Comparison of ENCODE assay signal across 17 mouse cellular contexts in the genomic region with DNA sequence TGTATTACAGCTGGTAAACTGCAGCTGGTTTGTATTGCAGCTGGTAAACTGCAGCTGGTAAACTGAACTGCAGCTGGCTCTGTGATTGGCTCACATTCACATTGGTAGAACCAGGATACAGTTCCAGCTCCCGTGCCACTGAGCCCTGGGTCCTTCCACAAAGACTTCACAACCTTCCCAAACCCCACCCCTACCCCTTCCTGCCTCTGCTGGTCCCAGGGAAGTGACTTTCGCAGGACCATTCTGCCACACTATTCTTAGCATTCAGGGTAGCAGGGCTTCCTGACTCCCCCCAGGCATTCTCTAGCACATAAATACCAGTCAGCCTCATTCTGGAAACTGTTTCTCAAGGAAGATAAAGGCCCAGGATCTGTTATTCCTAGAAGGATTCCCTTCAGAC. TPM values are rescaled to one million over a fixed set of nuclear protein-coding genes. Genes with fewer than 3 reads are reported as not detected.
DNase-seq lines count a peak whose midpoint lies in the region; ATAC-seq and TF ChIP-seq lines count a peak whose summit lies in the region.
"Had no signal": no experiment of that assay in that cellular context is flagged by ENCODE, and none has a peak within 500 bp of the region (broad histone marks: within the 10 kb centered on the region; RNA-seq: fewer than 3 reads in every experiment).

No protein-coding gene starts in this region.

- peaks cover 51% of the 10 kb centered on the region for H3K4me1 ChIP-seq in heart, adult 2 months (ENCODE audit: control insufficient read depth, insufficient read depth, low read length)
- H3K4me1 ChIP-seq in kidney, embryonic 15.5 days: peaks cover 10% of the 10 kb centered on the region
- H3K4me1 ChIP-seq in kidney, embryonic 14.5 days (ENCODE audit: control insufficient read depth, insufficient read depth, low read length): no peaks in the 10 kb centered on the region
- peaks cover 23% of the 10 kb centered on the region; the same call in 1 of the 2 replicates for H3K4me1 ChIP-seq in lung, embryonic 15.5 days
- H3K4me1 ChIP-seq in heart, postnatal 0 days (ENCODE audit: control insufficient read depth, insufficient read depth): peaks cover 19% of the 10 kb centered on the region
- H3K4me1 ChIP-seq in midbrain, embryonic 16.5 days (ENCODE audit: control insufficient read depth, insufficient read depth, low read length): no peaks in the 10 kb centered on the region
- H3K4me1 ChIP-seq: forebrain, embryonic 13.5 days; limb, embryonic 12.5 days; midbrain, embryonic 13.5 days had no signal

- no peak for TF ChIP-seq POLR2A in heart, adult 2 months (IDR thresholded peaks at IDR 0.05; ENCODE audit: insufficient read depth, low read depth, low read length)

- peak overlapping the region; percentile 28; the same call in 1 of the 2 replicates for H3K4me3 ChIP-seq in heart, adult 2 months
- no peak overlapping the region for H3K4me3 ChIP-seq in kidney, embryonic 15.5 days (replicated peaks)
- no peak overlapping the region for H3K4me3 ChIP-seq in kidney, embryonic 14.5 days (ENCODE audit: low read length)
- no peak overlapping the region for H3K4me3 ChIP-seq in lung, embryonic 15.5 days
- H3K4me3 ChIP-seq in heart, postnatal 0 days (ENCODE audit: low read depth, low read length): no peak overlapping the region
- no peak overlapping the region for H3K4me3 ChIP-seq in midbrain, embryonic 16.5 days (ENCODE audit: low read depth, low read length)
- H3K4me3 ChIP-seq: forebrain, embryonic 13.5 days; left cerebral cortex, adult 2 months; limb, embryonic 12.5 days; midbrain, embryonic 13.5 days had no signal

- WGBS in heart, adult 2 months: 39% methylated on average over 2 of the region's 2 CpGs
- 66% methylated on average over 2 of the region's 2 CpGs for WGBS in kidney, embryonic 15.5 days
- WGBS in kidney, embryonic 14.5 days: 68% methylated on average over 2 of the region's 2 CpGs
- 71% methylated on average over 2 of the region's 2 CpGs for WGBS in lung, embryonic 15.5 days
- WGBS in heart, postnatal 0 days: 45% methylated on average over 2 of the region's 2 CpGs
- WGBS in midbrain, embryonic 16.5 days: 79% methylated on average over 2 of the region's 2 CpGs

- no peak for TF ChIP-seq EP300 in heart, adult 2 months (IDR thresholded peaks at IDR 0.05; ENCODE audit: insufficient read depth, low read depth, low read length)
- no peak for TF ChIP-seq EP300 in heart, postnatal 0 days (IDR thresholded peaks at IDR 0.05; ENCODE audit: low read depth)

- H3K27ac ChIP-seq in heart, adult 2 months: peak overlapping the region; percentile 96
- peak overlapping the region; percentile 78 for H3K27ac ChIP-seq in kidney, embryonic 15.5 days
- H3K27ac ChIP-seq in kidney, embryonic 14.5 days (ENCODE audit: low read depth, low read length): no peak overlapping the region
- peak overlapping the region; percentile 66 for H3K27ac ChIP-seq in lung, embryonic 15.5 days
- peak overlapping the region; percentile 64 for H3K27ac ChIP-seq in heart, postnatal 0 days (ENCODE audit: low read depth)
- no peak overlapping the region for H3K27ac ChIP-seq in midbrain, embryonic 16.5 days (ENCODE audit: low read length)
- H3K27ac ChIP-seq: forebrain, embryonic 13.5 days; limb, embryonic 12.5 days; midbrain, embryonic 13.5 days had no signal

- no peak overlapping the region for H3K9ac ChIP-seq in heart, adult 2 months (ENCODE audit: low read depth, low read length)
- no peak overlapping the region for H3K9ac ChIP-seq in kidney, embryonic 15.5 days
- no peak overlapping the region for H3K9ac ChIP-seq in kidney, embryonic 14.5 days (ENCODE audit: low read depth, low read length)
- no peak overlapping the region for H3K9ac ChIP-seq in lung, embryonic 15.5 days
- no peak overlapping the region for H3K9ac ChIP-seq in heart, postnatal 0 days (replicated peaks; ENCODE audit: low read depth, low read length)
- no peak overlapping the region for H3K9ac ChIP-seq in midbrain, embryonic 16.5 days (ENCODE audit: low read depth, low read length)
- H3K9ac ChIP-seq: forebrain, embryonic 13.5 days; limb, embryonic 12.5 days; midbrain, embryonic 13.5 days had no signal

- ATAC-seq in kidney, embryonic 15.5 days (replicated peaks; ENCODE audit: low FRiP score): no peak
- ATAC-seq in kidney, embryonic 14.5 days (ENCODE audit: low FRiP score, low TSS enrichment): no peak
- ATAC-seq in lung, embryonic 15.5 days (ENCODE audit: borderline replicate concordance, extremely low read depth, low FRiP score, low TSS enrichment): no peak
- no peak for ATAC-seq in heart, postnatal 0 days (ENCODE audit: insufficient read depth, low read depth)
- ATAC-seq in midbrain, embryonic 16.5 days: no peak
- ATAC-seq: activated CD4-positive, CD25-positive, alpha-beta regulatory T cell, adult 4 months; forebrain, embryonic 13.5 days; hindbrain, embryonic 16.5 days; midbrain, embryonic 13.5 days had no signal

- H3K79me2 ChIP-seq in heart, adult 2 months (replicated peaks; ENCODE audit: control insufficient read depth, insufficient read depth, low read length): peaks cover 2% of the 10 kb centered on the region; the same call in 1 of the 2 replicates

- H3K27me3 ChIP-seq in heart, adult 2 months (ENCODE audit: control insufficient read depth, insufficient read depth, low read length): no peaks in the 10 kb centered on the region
- H3K27me3 ChIP-seq in kidney, embryonic 15.5 days: no peaks in the 10 kb centered on the region
- no peaks in the 10 kb centered on the region for H3K27me3 ChIP-seq in kidney, embryonic 14.5 days (ENCODE audit: control insufficient read depth, insufficient read depth, low read length)
- no peaks in the 10 kb centered on the region for H3K27me3 ChIP-seq in lung, embryonic 15.5 days
- H3K27me3 ChIP-seq in heart, postnatal 0 days (ENCODE audit: control insufficient read depth, insufficient read depth, low read length): no peaks in the 10 kb centered on the region
- no peaks in the 10 kb centered on the region for H3K27me3 ChIP-seq in midbrain, embryonic 16.5 days (ENCODE audit: control insufficient read depth, insufficient read depth, low read depth, low read length)
- H3K27me3 ChIP-seq: forebrain, embryonic 13.5 days; limb, embryonic 12.5 days; midbrain, embryonic 13.5 days had no signal

- H3K36me3 ChIP-seq in heart, adult 2 months (ENCODE audit: control insufficient read depth, insufficient read depth, low read length): peaks cover 39% of the 10 kb centered on the region
- H3K36me3 ChIP-seq in kidney, embryonic 15.5 days: peaks cover 53% of the 10 kb centered on the region
- peaks cover 28% of the 10 kb centered on the region; the same call in 1 of the 2 replicates for H3K36me3 ChIP-seq in kidney, embryonic 14.5 days (ENCODE audit: control insufficient read depth, insufficient read depth, low read length)
- H3K36me3 ChIP-seq in lung, embryonic 15.5 days: peaks cover 29% of the 10 kb centered on the region
- H3K36me3 ChIP-seq in heart, postnatal 0 days (replicated peaks; ENCODE audit: control insufficient read depth, insufficient read depth, low read length): no peaks in the 10 kb centered on the region
- peaks cover 16% of the 10 kb centered on the region; the same call in 1 of the 2 replicates for H3K36me3 ChIP-seq in midbrain, embryonic 16.5 days (ENCODE audit: control insufficient read depth, insufficient read depth, low read length)

- intact Hi-C loops in heart, adult 2 months (cut with DNase I): no loop called here
- intact Hi-C loops in heart, postnatal 25 days (cut with DNase I): no loop called here

- H3K9me3 ChIP-seq in kidney, embryonic 15.5 days (replicated peaks): no peaks in the 10 kb centered on the region
- H3K9me3 ChIP-seq in kidney, embryonic 14.5 days (ENCODE audit: control insufficient read depth, low read length): no peaks in the 10 kb centered on the region
- H3K9me3 ChIP-seq in lung, embryonic 15.5 days: no peaks in the 10 kb centered on the region
- no peaks in the 10 kb centered on the region for H3K9me3 ChIP-seq in heart, postnatal 0 days (replicated peaks; ENCODE audit: control insufficient read depth, low read length)
- no peaks in the 10 kb centered on the region for H3K9me3 ChIP-seq in midbrain, embryonic 16.5 days (replicated peaks; ENCODE audit: control insufficient read depth, low read length, poor library complexity, severe bottlenecking)
- H3K9me3 ChIP-seq: forebrain, embryonic 13.5 days; limb, embryonic 12.5 days; midbrain, embryonic 13.5 days had no signal

- TF ChIP-seq CTCF in heart, adult 2 months (IDR thresholded peaks at IDR 0.05): no peak
- TF ChIP-seq CTCF in heart, postnatal 0 days (IDR thresholded peaks at IDR 0.05; ENCODE audit: low read depth): no peak

- no peak overlapping the region for H3K4me2 ChIP-seq in kidney, embryonic 15.5 days
- no peak overlapping the region for H3K4me2 ChIP-seq in kidney, embryonic 14.5 days (replicated peaks; ENCODE audit: low read depth, low read length)
- no peak overlapping the region for H3K4me2 ChIP-seq in lung, embryonic 15.5 days
- no peak overlapping the region for H3K4me2 ChIP-seq in heart, postnatal 0 days (ENCODE audit: low read depth, low read length)
- no peak overlapping the region for H3K4me2 ChIP-seq in midbrain, embryonic 16.5 days (ENCODE audit: low read length)
- H3K4me2 ChIP-seq: forebrain, embryonic 13.5 days; limb, embryonic 12.5 days; midbrain, embryonic 13.5 days had no signal

- DNase-seq in heart, adult 2 months: no peak
- DNase-seq in heart, postnatal 25 days (ENCODE audit: low spot score): no peak
- no peak for DNase-seq in lung, postnatal 14 days
- DNase-seq in heart, postnatal 0 days (ENCODE audit: low spot score): no peak
- DNase-seq: adrenal gland, postnatal 25 days; cerebellum, adult 9-10 months had no signal

RNA-seq across cellular contexts. Expression of gene Tmem204, which starts 14.7 kb away (rescaled TPM):
- 10 to 100 TPM; 40.0 to 45.1 TPM for total RNA-seq in heart, adult 2 months (2021)
- 77.3 and 82.0 TPM in 2 replicates for polyA plus RNA-seq in heart, adult 2 months (2012; rRNA removed)
- 10 to 100 TPM; 34.5 to 41.7 TPM for total RNA-seq in heart, postnatal 25 days (2021)
- polyA plus RNA-seq in kidney, embryonic 15.5 days (2015; fragmentation: Nextera tagmentation; extraction: Ambion mirVana): 29.6 and 31.6 TPM in 2 replicates
- polyA plus RNA-seq in kidney, embryonic 14.5 days (2014; fragmentation: Nextera tagmentation; extraction: Ambion mirVana): 15.9 and 18.4 TPM in 2 replicates
- polyA plus RNA-seq in lung, embryonic 15.5 days (2015; fragmentation: Nextera tagmentation; extraction: Ambion mirVana): 88.2 and 93.2 TPM in 2 replicates
- total RNA-seq in heart, postnatal 0 days (2014; rRNA removed; ENCODE audit: low replicate concordance): 53.8 and 56.4 TPM in 2 replicates
- polyA plus RNA-seq in heart, postnatal 0 days (2015; fragmentation: Nextera tagmentation; extraction: Ambion mirVana): 27.2 and 27.9 TPM in 2 replicates
- polyA plus RNA-seq in midbrain, embryonic 16.5 days (2015; fragmentation: Nextera tagmentation; extraction: Ambion mirVana): 10.3 and 11.1 TPM in 2 replicates

RNA-seq across cellular contexts. Expression of gene Telo2, which starts 47.1 kb away (rescaled TPM):
- 10 to 100 TPM; 12.1 to 13.5 TPM for total RNA-seq in heart, adult 2 months (2021)
- polyA plus RNA-seq in heart, adult 2 months (2012; rRNA removed): 12.7 and 15.5 TPM in 2 replicates
- 10 to 100 TPM; 10.8 to 12.2 TPM for total RNA-seq in heart, postnatal 25 days (2021)
- polyA plus RNA-seq in kidney, embryonic 15.5 days (2015; fragmentation: Nextera tagmentation; extraction: Ambion mirVana): 44.4 and 45.3 TPM in 2 replicates
- 34.9 and 44.8 TPM in 2 replicates for polyA plus RNA-seq in kidney, embryonic 14.5 days (2014; fragmentation: Nextera tagmentation; extraction: Ambion mirVana)
- polyA plus RNA-seq in lung, embryonic 15.5 days (2015; fragmentation: Nextera tagmentation; extraction: Ambion mirVana): 42.2 and 46.3 TPM in 2 replicates
- total RNA-seq in heart, postnatal 0 days (2014; rRNA removed; ENCODE audit: low replicate concordance): 27.9 and 31.4 TPM in 2 replicates
- polyA plus RNA-seq in heart, postnatal 0 days (2015; fragmentation: Nextera tagmentation; extraction: Ambion mirVana): 13.2 and 15.3 TPM in 2 replicates
- 51.9 and 53.4 TPM in 2 replicates for polyA plus RNA-seq in midbrain, embryonic 16.5 days (2015; fragmentation: Nextera tagmentation; extraction: Ambion mirVana)

RNA-seq across cellular contexts. Expression of gene Ptx4, which starts 51.9 kb away (rescaled TPM):
- 1 to 10 TPM; 5.4 to 5.8 TPM for total RNA-seq in heart, adult 2 months (2021)
- polyA plus RNA-seq in heart, adult 2 months (2012; rRNA removed): 0.16 and 0.26 TPM in 2 replicates
- 1 to 10 TPM; 3.7 to 6.7 TPM for total RNA-seq in heart, postnatal 25 days (2021)
- 0.16 and 0.24 TPM in 2 replicates for polyA plus RNA-seq in kidney, embryonic 15.5 days (2015; fragmentation: Nextera tagmentation; extraction: Ambion mirVana)
- polyA plus RNA-seq in kidney, embryonic 14.5 days (2014; fragmentation: Nextera tagmentation; extraction: Ambion mirVana): not detected in 2 replicates
- 0.14 TPM in 1 of 2 replicates, not detected in the other for polyA plus RNA-seq in lung, embryonic 15.5 days (2015; fragmentation: Nextera tagmentation; extraction: Ambion mirVana)
- total RNA-seq in heart, postnatal 0 days (2014; rRNA removed; ENCODE audit: low replicate concordance): 0.12 TPM in 1 of 2 replicates, not detected in the other
- polyA plus RNA-seq in heart, postnatal 0 days (2015; fragmentation: Nextera tagmentation; extraction: Ambion mirVana): 0.22 TPM in 2 replicates
- polyA plus RNA-seq in midbrain, embryonic 16.5 days (2015; fragmentation: Nextera tagmentation; extraction: Ambion mirVana): 0.38 TPM in 1 of 2 replicates, not detected in the other
- total RNA-seq: adrenal gland, postnatal 25 days had no signal
- polyA plus RNA-seq: activated CD4-positive, CD25-positive, alpha-beta regulatory T cell, adult 4 months; forebrain, embryonic 13.5 days; hindbrain, embryonic 16.5 days; midbrain, embryonic 13.5 days; spleen, adult 2 months had no signal

RNA-seq across cellular contexts. Expression of gene Ift140, which starts 52.8 kb away (rescaled TPM):
- 1 to 10 TPM; 3.1 to 5.0 TPM for total RNA-seq in heart, adult 2 months (2021)
- polyA plus RNA-seq in heart, adult 2 months (2012; rRNA removed): 4.6 and 5.2 TPM in 2 replicates
- 1 to 10 TPM; 4.9 to 6.6 TPM for total RNA-seq in heart, postnatal 25 days (2021)
- 19.2 and 27.6 TPM in 2 replicates for polyA plus RNA-seq in kidney, embryonic 15.5 days (2015; fragmentation: Nextera tagmentation; extraction: Ambion mirVana)
- polyA plus RNA-seq in kidney, embryonic 14.5 days (2014; fragmentation: Nextera tagmentation; extraction: Ambion mirVana): 15.5 and 23.6 TPM in 2 replicates
- polyA plus RNA-seq in lung, embryonic 15.5 days (2015; fragmentation: Nextera tagmentation; extraction: Ambion mirVana): 17.0 and 18.1 TPM in 2 replicates
- 11.7 and 13.4 TPM in 2 replicates for total RNA-seq in heart, postnatal 0 days (2014; rRNA removed; ENCODE audit: low replicate concordance)
- 4.0 and 4.6 TPM in 2 replicates for polyA plus RNA-seq in heart, postnatal 0 days (2015; fragmentation: Nextera tagmentation; extraction: Ambion mirVana)
- 18.8 and 20.1 TPM in 2 replicates for polyA plus RNA-seq in midbrain, embryonic 16.5 days (2015; fragmentation: Nextera tagmentation; extraction: Ambion mirVana)

RNA-seq across cellular contexts. Expression of gene Cramp1l, which starts 53.1 kb away (rescaled TPM):
- 1 to 10 TPM; 9.4 to 9.8 TPM for total RNA-seq in heart, adult 2 months (2021)
- 9.6 and 13.7 TPM in 2 replicates for polyA plus RNA-seq in heart, adult 2 months (2012; rRNA removed)
- total RNA-seq in heart, postnatal 25 days (2021): 10 to 100 TPM; 10.8 to 13.3 TPM
- 6.6 and 8.1 TPM in 2 replicates for polyA plus RNA-seq in kidney, embryonic 15.5 days (2015; fragmentation: Nextera tagmentation; extraction: Ambion mirVana)
- polyA plus RNA-seq in kidney, embryonic 14.5 days (2014; fragmentation: Nextera tagmentation; extraction: Ambion mirVana): 8.5 and 11.6 TPM in 2 replicates
- polyA plus RNA-seq in lung, embryonic 15.5 days (2015; fragmentation: Nextera tagmentation; extraction: Ambion mirVana): 6.3 and 7.6 TPM in 2 replicates
- 12.0 and 13.5 TPM in 2 replicates for total RNA-seq in heart, postnatal 0 days (2014; rRNA removed; ENCODE audit: low replicate concordance)
- polyA plus RNA-seq in heart, postnatal 0 days (2015; fragmentation: Nextera tagmentation; extraction: Ambion mirVana): 2.2 and 2.4 TPM in 2 replicates
- polyA plus RNA-seq in midbrain, embryonic 16.5 days (2015; fragmentation: Nextera tagmentation; extraction: Ambion mirVana): 4.6 and 5.3 TPM in 2 replicates

Comparison
In these comparisons a context has a peak if more than half of its experiments do, and no peak if none do; other contexts are left out.
1. H3K27ac ChIP-seq: peak in heart, adult 2 months (single experiment), kidney, embryonic 15.5 days (single experiment), lung, embryonic 15.5 days (single experiment) and heart, postnatal 0 days (single experiment); none in kidney, embryonic 14.5 days (single experiment) and midbrain, embryonic 16.5 days (single experiment).